Mouse (Mus musculus): ENCODE data around the gene Cep72.
"Not testable (repeated sequence)": the region's sequence is repeated elsewhere in the genome, so short reads cannot be mapped to it uniquely, and the experiment has no call there.

The Cep72 gene

GRCm38 (mm10) chr13:74031133-74031532 lies 31.0 kb downstream of the Cep72 start:
- DNase-seq (ENCODE audit: low read depth, low spot score), result no peak

- DNase-seq (ENCODE audit: low read depth, low spot score), result no peak
These were observed 31.4 kb downstream of the Cep72 start for GRCm38 (mm10) chr13:74030691-74031090.

GRCm38 (mm10) chr13:74029013-74029412 lies 33.1 kb downstream of the Cep72 start:
- DNase-seq (ENCODE audit: low read depth, low spot score), result no peak

- DNase-seq (ENCODE audit: low read depth, low spot score), result no peak
These were observed 34.0 kb downstream of the Cep72 start for GRCm38 (mm10) chr13:74028116-74028515.

GRCm38 (mm10) chr13:74026215-74026614 lies 35.9 kb downstream of the Cep72 start:
- no peak for DNase-seq (ENCODE audit: low read depth, low spot score)

- DNase-seq (ENCODE audit: low read depth, low spot score), result no peak
These were observed 36.7 kb downstream of the Cep72 start for GRCm38 (mm10) chr13:74025151-74026081.

GRCm38 (mm10) chr13:74019006-74019405 lies 43.1 kb downstream of the Cep72 start:
- not testable (repeated sequence) for DNase-seq (ENCODE audit: low read depth, low spot score)

GRCm38 (mm10) chr13:74017426-74017825 lies 44.7 kb downstream of the Cep72 start:
- no peak for DNase-seq (ENCODE audit: low read depth, low spot score)

GRCm38 (mm10) chr13:74015908-74016307 lies 46.2 kb downstream of the Cep72 start:
- no peak for DNase-seq (ENCODE audit: low read depth, low spot score)

GRCm38 (mm10) chr13:74010678-74011077 lies 51.4 kb downstream of the Cep72 start:
- no peak for DNase-seq (ENCODE audit: low read depth, low spot score)

GRCm38 (mm10) chr13:74009791-74010614 lies 52.1 kb downstream of the Cep72 start:
- no peak for DNase-seq (ENCODE audit: low read depth, low spot score)

GRCm38 (mm10) chr13:74008948-74009718 lies 53.0 kb downstream of the Cep72 start, which contains the start of gene Tppp:
Gene Tppp, plus strand, starts transcription at chr13:74009407.
- peak; percentile 79 for DNase-seq (ENCODE audit: low read depth, low spot score)

GRCm38 (mm10) chr13:74008216-74008615 lies 53.9 kb downstream of the Cep72 start:
- DNase-seq (ENCODE audit: low read depth, low spot score), result not testable (repeated sequence)

GRCm38 (mm10) chr13:74006881-74007280 lies 55.2 kb downstream of the Cep72 start:
- not testable (repeated sequence) for DNase-seq (ENCODE audit: low read depth, low spot score)

- DNase-seq (ENCODE audit: low read depth, low spot score), result no peak
These were observed 60.6 kb downstream of the Cep72 start for GRCm38 (mm10) chr13:74001492-74001891.

GRCm38 (mm10) chr13:74000961-74001360 lies 61.1 kb downstream of the Cep72 start:
- DNase-seq (ENCODE audit: low read depth, low spot score), result no peak

- no peak for DNase-seq (ENCODE audit: low read depth, low spot score)
These were observed 61.6 kb downstream of the Cep72 start for GRCm38 (mm10) chr13:74000519-74000918.

- no peak for DNase-seq (ENCODE audit: low read depth, low spot score)
These were observed 65.6 kb downstream of the Cep72 start for GRCm38 (mm10) chr13:73996456-73996855.

- DNase-seq (ENCODE audit: low read depth, low spot score), result no peak
These were observed 70.8 kb downstream of the Cep72 start for GRCm38 (mm10) chr13:73991267-73991666.

GRCm38 (mm10) chr13:73990761-73991160 lies 71.3 kb downstream of the Cep72 start:
- no peak for DNase-seq (ENCODE audit: low read depth, low spot score)

- DNase-seq (ENCODE audit: low read depth, low spot score), result no peak
These were observed 71.8 kb downstream of the Cep72 start for GRCm38 (mm10) chr13:73990325-73990724.
